Mouse (Mus musculus): ENCODE results near the gene Gdap1l1. TPM values are rescaled to one million over a fixed set of nuclear protein-coding genes. Genes with fewer than 3 reads are reported as not detected.
"Not testable (repeated sequence)": the region's sequence is repeated elsewhere in the genome, so short reads cannot be mapped to it uniquely, and the experiment has no call there.

Gdap1l1 gene
- polyA plus RNA-seq, 1 experiment from 2014 or later, result 54.8 TPM

DNA sequence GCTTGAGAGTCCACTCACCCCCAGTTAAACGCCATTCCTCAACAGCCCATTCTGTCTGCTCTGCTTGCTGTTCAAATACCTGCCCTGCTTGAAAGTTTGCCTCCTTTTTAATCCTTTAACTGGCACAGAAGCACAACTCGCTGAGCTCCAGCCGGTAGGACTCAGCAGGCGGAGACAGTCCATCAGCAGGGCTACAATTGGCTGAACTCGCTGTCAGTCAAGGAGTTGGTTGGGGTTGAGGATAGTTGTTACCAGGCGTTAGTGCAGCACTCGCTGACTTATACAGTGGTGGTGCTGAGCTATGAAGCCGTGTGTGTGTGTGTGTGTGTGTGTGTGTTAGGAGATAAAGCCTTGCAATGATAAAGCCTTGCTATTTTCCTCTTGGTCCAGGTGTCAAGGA lies 22.3 kb downstream of the Gdap1l1 start:
- no peak overlapping the region for H3K27ac ChIP-seq
- H3K4me1 ChIP-seq (replicated peaks), result peaks cover 17% of the 10 kb centered on the region; the same call in 1 of the 2 replicates
- 90% methylated on average over 8 of the region's 8 CpGs for WGBS
- DNase-seq (ENCODE audit: low spot score), result no peak
- peaks cover 16% of the 10 kb centered on the region for H3K27me3 ChIP-seq (ENCODE audit: insufficient read depth, poor library complexity, severe bottlenecking)
- no peaks in the 10 kb centered on the region for H3K9me3 ChIP-seq
- no peak overlapping the region for H3K4me3 ChIP-seq
- H3K36me3 ChIP-seq, result no peaks in the 10 kb centered on the region

DNA sequence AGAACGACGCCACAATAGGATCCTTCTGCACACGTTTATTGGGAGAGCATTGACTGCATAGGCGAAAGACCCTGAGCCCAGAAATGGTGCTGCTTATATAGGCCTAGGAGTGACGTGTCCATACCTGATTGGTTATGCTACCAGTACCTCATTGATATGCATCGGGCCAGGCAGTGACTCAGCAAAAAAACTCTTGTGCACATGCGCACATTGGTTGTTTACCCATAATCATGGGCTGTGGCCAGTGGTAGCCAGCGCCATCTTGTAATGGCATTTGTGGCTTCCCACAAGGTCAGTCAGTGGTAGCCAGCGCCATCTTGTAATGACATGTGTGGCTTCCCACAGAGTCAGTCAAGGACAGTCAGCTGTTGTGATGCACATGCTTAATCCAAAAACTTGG lies 23.0 kb downstream of the Gdap1l1 start:
- H3K36me3 ChIP-seq; DNase-seq (ENCODE audit: low spot score); H3K4me3 ChIP-seq; H3K27ac ChIP-seq; H3K9me3 ChIP-seq: not testable (repeated sequence)
- H3K4me1 ChIP-seq (replicated peaks), result peaks cover 17% of the 10 kb centered on the region; the same call in 1 of the 2 replicates
- H3K27me3 ChIP-seq (ENCODE audit: insufficient read depth, poor library complexity, severe bottlenecking), result peaks cover 16% of the 10 kb centered on the region
- WGBS, result 93% methylated on average over 9 of the region's 9 CpGs

DNA sequence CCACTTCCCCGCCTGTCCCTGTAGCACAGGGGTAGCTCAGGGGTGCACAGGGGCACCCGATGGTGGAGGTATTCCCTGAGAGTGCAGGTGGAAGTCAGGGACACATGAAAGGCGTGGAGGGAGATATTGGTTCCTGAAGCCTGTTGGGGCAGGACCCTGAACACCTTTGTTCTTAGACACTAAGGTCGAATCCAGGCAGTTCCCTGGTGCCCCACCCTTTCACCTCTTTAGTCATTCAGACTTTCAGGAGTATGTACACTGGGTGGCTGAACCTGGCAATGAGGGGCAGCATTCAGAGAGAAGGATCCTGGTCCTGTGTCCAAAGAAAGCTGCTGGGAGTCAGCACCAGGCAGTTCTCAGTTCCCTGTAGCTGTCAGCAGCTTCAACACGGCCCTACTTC lies 24.1 kb downstream of the Gdap1l1 start:
- WGBS, result 87% methylated on average over 5 of the region's 5 CpGs
- Histone ChIP-seq H3K4me3 (no peak overlapping the region), H3K4me1 (replicated peaks) (peaks cover 17% of the 10 kb centered on the region; the same call in 1 of the 2 replicates)

DNA sequence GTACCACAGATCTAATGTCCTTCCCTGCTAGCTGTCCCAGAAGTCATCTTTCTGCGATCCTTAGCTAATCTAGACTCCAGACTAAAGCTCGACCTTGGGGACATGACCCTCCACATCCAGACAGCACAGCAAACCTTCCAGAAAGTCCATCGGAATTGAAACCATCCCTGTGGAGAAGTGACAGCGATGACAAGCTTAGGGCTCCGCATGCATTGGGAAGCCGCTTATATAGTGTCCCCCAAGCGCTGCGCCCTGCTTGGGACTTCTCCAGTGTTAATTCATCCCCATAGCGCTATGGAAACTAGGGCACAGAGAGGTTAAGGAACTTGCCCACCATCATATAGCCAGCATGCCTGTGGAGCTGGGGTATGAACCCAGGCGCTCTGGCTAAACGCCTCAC lies 24.5 kb downstream of the Gdap1l1 start:
- no peak for DNase-seq (ENCODE audit: low spot score)
- Histone ChIP-seq H3K27me3 (ENCODE audit: insufficient read depth, poor library complexity, severe bottlenecking) (peaks cover 16% of the 10 kb centered on the region), H3K27ac (no peak overlapping the region), H3K9me3 (no peaks in the 10 kb centered on the region), H3K36me3 (peaks cover 10% of the 10 kb centered on the region), H3K4me3 (no peak overlapping the region), H3K4me1 (replicated peaks) (peaks cover 17% of the 10 kb centered on the region; the same call in 1 of the 2 replicates)
- 79% methylated on average over 11 of the region's 11 CpGs for WGBS

More for the DNA sequence above, 24.1 kb downstream of the Gdap1l1 start:
- H3K27ac ChIP-seq, result no peak overlapping the region
- peaks cover 16% of the 10 kb centered on the region for H3K27me3 ChIP-seq (ENCODE audit: insufficient read depth, poor library complexity, severe bottlenecking)
- no peak for DNase-seq (ENCODE audit: low spot score)
- no peaks in the 10 kb centered on the region for H3K9me3 ChIP-seq
- peaks cover 7% of the 10 kb centered on the region; the same call in 1 of the 2 replicates for H3K36me3 ChIP-seq

GRCm38 (mm10) chr2:163463251-163463769 lies 25.0 kb downstream of the Gdap1l1 start:
- 69% methylated on average over 10 of the region's 10 CpGs for WGBS
- no peak overlapping the region for H3K27ac ChIP-seq

GRCm38 (mm10) chr2:163463998-163464397 lies 25.7 kb downstream of the Gdap1l1 start:
- H3K4me3 ChIP-seq, result no peak overlapping the region
- no peak overlapping the region for H3K27ac ChIP-seq
- no peaks in the 10 kb centered on the region for H3K9me3 ChIP-seq
- H3K27me3 ChIP-seq (ENCODE audit: insufficient read depth, poor library complexity, severe bottlenecking), result peaks cover 5% of the 10 kb centered on the region
- H3K36me3 ChIP-seq, result peaks cover 22% of the 10 kb centered on the region
- WGBS, result 74% methylated on average over 4 of the region's 4 CpGs
- H3K4me1 ChIP-seq (replicated peaks), result peaks cover 14% of the 10 kb centered on the region; the same call in 1 of the 2 replicates
- DNase-seq (ENCODE audit: low spot score), result no peak

More at GRCm38 (mm10) chr2:163463251-163463769, 25.0 kb downstream of the Gdap1l1 start:
- Histone ChIP-seq H3K27me3 (ENCODE audit: insufficient read depth, poor library complexity, severe bottlenecking) (peaks cover 11% of the 10 kb centered on the region), H3K36me3 (peaks cover 15% of the 10 kb centered on the region), H3K4me3 (no peak overlapping the region), H3K9me3 (no peaks in the 10 kb centered on the region), H3K4me1 (replicated peaks) (peaks cover 17% of the 10 kb centered on the region; the same call in 1 of the 2 replicates)
- DNase-seq (ENCODE audit: low spot score), result no peak

GRCm38 (mm10) chr2:163464562-163464961 lies 26.3 kb downstream of the Gdap1l1 start:
- Histone ChIP-seq H3K9me3 (no peaks in the 10 kb centered on the region), H3K27ac (no peak overlapping the region), H3K36me3 (peaks cover 28% of the 10 kb centered on the region), H3K4me1 (replicated peaks) (0 out of 2 replicates have a peak, but pooled peaks cover 10% of the 10 kb centered on the region), H3K4me3 (no peak overlapping the region), H3K27me3 (ENCODE audit: insufficient read depth, poor library complexity, severe bottlenecking) (no peaks in the 10 kb centered on the region; the same call in 1 of the 2 replicates)
- 69% methylated on average over 6 of the region's 6 CpGs for WGBS
- no peak for DNase-seq (ENCODE audit: low spot score)

- Histone ChIP-seq H3K27ac (no peak overlapping the region), H3K27me3 (ENCODE audit: insufficient read depth, poor library complexity, severe bottlenecking) (no peaks in the 10 kb centered on the region), H3K36me3 (peaks cover 32% of the 10 kb centered on the region), H3K9me3 (no peaks in the 10 kb centered on the region), H3K4me1 (replicated peaks) (peaks cover 18% of the 10 kb centered on the region), H3K4me3 (no peak overlapping the region)
- 86% methylated on average over 8 of the region's 8 CpGs for WGBS
- DNase-seq (ENCODE audit: low spot score), result no peak
Measured at GRCm38 (mm10) chr2:163466771-163467170, 28.5 kb downstream of the Gdap1l1 start.

GRCm38 (mm10) chr2:163467585-163467984 lies 29.3 kb downstream of the Gdap1l1 start:
- DNase-seq (ENCODE audit: low spot score), result no peak
- Histone ChIP-seq H3K27ac (no peak overlapping the region), H3K4me3 (no peak overlapping the region), H3K9me3 (no peaks in the 10 kb centered on the region), H3K27me3 (ENCODE audit: insufficient read depth, poor library complexity, severe bottlenecking) (no peaks in the 10 kb centered on the region), H3K36me3 (peaks cover 32% of the 10 kb centered on the region), H3K4me1 (replicated peaks) (peaks cover 25% of the 10 kb centered on the region)
- WGBS, result 90% methylated on average over 6 of the region's 6 CpGs

DNA sequence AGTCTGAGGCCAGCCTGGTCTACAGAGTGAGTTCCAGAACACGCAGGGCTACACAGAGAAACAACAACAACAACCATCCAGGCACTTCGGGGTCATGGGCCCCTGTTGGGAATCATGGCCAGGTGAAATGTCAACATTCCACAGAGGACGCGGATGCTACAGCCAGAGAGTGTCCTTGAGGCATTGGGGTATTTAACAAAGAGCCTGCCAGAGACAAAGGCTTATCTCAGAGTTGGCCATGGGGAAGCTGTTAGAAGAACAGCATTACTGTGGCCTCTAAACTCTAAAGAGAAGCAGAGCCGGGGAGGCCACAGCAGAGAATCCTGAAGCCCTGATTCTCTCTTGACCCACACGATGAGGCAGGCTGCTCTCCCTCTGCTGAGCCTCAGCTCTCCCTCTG lies 30.6 kb downstream of the Gdap1l1 start:
- no peaks in the 10 kb centered on the region for H3K9me3 ChIP-seq
- no peak overlapping the region for H3K4me3 ChIP-seq
- WGBS, result 92% methylated on average over 6 of the region's 6 CpGs
- H3K27ac ChIP-seq, result no peak overlapping the region
- no peak for DNase-seq (ENCODE audit: low spot score)
- peaks cover 32% of the 10 kb centered on the region for H3K36me3 ChIP-seq
- no peaks in the 10 kb centered on the region for H3K27me3 ChIP-seq (ENCODE audit: insufficient read depth, poor library complexity, severe bottlenecking)
- peaks cover 23% of the 10 kb centered on the region for H3K4me1 ChIP-seq (replicated peaks)

DNA sequence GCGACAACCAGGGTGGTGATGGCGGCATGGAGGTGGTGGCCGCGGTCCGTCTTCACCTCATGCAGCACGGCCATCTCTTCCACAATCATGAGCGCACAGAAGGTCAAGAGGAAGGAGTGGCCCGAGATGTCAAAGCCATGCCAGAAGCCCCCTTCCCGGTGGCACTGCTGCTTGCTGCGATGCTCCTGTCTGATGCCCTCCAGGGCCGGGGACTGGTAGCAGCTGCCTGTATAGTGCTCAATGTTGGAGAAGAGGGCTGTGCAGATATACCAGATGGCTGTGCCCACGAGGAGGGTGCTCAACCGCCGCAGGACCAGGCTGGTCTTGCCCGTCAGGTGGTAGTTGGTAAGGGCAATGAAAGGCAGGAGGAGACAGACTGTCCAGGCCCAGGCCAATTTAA lies 31.4 kb downstream of the Gdap1l1 start:
- no peak for DNase-seq (ENCODE audit: low spot score)
- Histone ChIP-seq H3K4me1 (replicated peaks) (peaks cover 18% of the 10 kb centered on the region), H3K4me3 (no peak overlapping the region), H3K27me3 (ENCODE audit: insufficient read depth, poor library complexity, severe bottlenecking) (no peaks in the 10 kb centered on the region), H3K27ac (no peak overlapping the region), H3K36me3 (peaks cover 32% of the 10 kb centered on the region), H3K9me3 (no peaks in the 10 kb centered on the region)
- 95% methylated on average over 15 of the region's 15 CpGs for WGBS

DNA sequence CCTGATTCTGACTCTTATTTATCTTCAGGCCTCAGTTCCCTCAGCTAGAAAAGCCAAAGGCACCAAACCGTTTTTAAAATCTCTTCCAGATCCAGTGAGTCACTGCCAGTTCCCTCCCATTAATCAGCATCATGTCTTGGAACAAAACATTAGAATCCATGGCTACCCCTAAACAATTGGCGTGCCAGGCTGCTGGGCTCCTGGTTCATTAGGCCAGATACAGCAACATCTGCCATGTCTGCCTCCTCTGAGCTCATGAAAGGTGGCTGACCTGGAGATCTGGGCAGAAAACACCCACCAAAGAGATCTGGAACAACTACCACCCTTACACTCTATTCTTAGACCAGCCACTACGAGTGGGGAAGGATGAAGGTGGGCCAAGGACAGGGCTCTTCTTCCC lies 32.9 kb downstream of the Gdap1l1 start:
- Histone ChIP-seq H3K27me3 (ENCODE audit: insufficient read depth, poor library complexity, severe bottlenecking) (no peaks in the 10 kb centered on the region), H3K36me3 (peaks cover 32% of the 10 kb centered on the region), H3K9me3 (no peaks in the 10 kb centered on the region), H3K4me3 (peak overlapping the region; percentile 90), H3K27ac (no peak overlapping the region), H3K4me1 (replicated peaks) (peaks cover 16% of the 10 kb centered on the region)
- 76% methylated on average over 3 of the region's 3 CpGs for WGBS
- no peak for DNase-seq (ENCODE audit: low spot score)

- 5% methylated on average over 36 of the region's 36 CpGs for WGBS
- H3K27ac ChIP-seq, result peak overlapping the region; percentile 93
Measured at GRCm38 (mm10) chr2:163471710-163472465, 33.6 kb downstream of the Gdap1l1 start.

More at GRCm38 (mm10) chr2:163471710-163472465, 33.6 kb downstream of the Gdap1l1 start:
- H3K4me3 ChIP-seq, result peak overlapping the region; percentile 90
- peaks cover 16% of the 10 kb centered on the region for H3K4me1 ChIP-seq (replicated peaks)
- peaks cover 27% of the 10 kb centered on the region for H3K36me3 ChIP-seq
- DNase-seq (ENCODE audit: low spot score), result no peak
- H3K9me3 ChIP-seq, result no peaks in the 10 kb centered on the region
- H3K27me3 ChIP-seq (ENCODE audit: insufficient read depth, poor library complexity, severe bottlenecking), result no peaks in the 10 kb centered on the region
